Mouse (Mus musculus) midbrain, embryonic 10.5 days (tissue): Measurements from ENCODE around the gene Gm10447. TPM values are rescaled to one million over a fixed set of nuclear protein-coding genes. Genes with fewer than 3 reads are reported as not detected.

Experiments
- DNase-seq: peaks from one replicate; pipeline ENCODE4 v3.0.0-alpha.2; 2017; ENCODE audit warnings: low spot score
- H3K27ac ChIP-seq: fragments of 300-500 bp; sonication (generic); replicated peaks from 2 replicates; pipeline ENCODE4 v1.5.1; 2016; ENCODE audit warnings: mild to moderate bottlenecking
- H3K27me3 ChIP-seq: fragments of 300-500 bp; sonication (generic); 2 replicates; pipeline ENCODE4 v1.6.1; 2016; ENCODE audit warnings: low read depth, mild to moderate bottlenecking; ENCODE audit not compliant: poor library complexity, severe bottlenecking
- H3K36me3 ChIP-seq: fragments of 300-500 bp; sonication (generic); 2 replicates; pipeline ENCODE4 v1.6.1; 2016; ENCODE audit warnings: mild to moderate bottlenecking, moderate library complexity
- H3K4me1 ChIP-seq: fragments of 300-500 bp; sonication (generic); 2 replicates; pipeline ENCODE4 v1.6.1; 2016
- H3K4me3 ChIP-seq: fragments of 300-500 bp; sonication (generic); 2 replicates; pipeline ENCODE4 v1.5.1; 2016; ENCODE audit warnings: mild to moderate bottlenecking, moderate library complexity
- H3K9me3 ChIP-seq: fragments of 300-500 bp; sonication (generic); replicated peaks from 2 replicates; pipeline ENCODE4 v1.6.1; 2016; ENCODE audit warnings: mild to moderate bottlenecking
- WGBS: fragments of 180-500 bp; shearing (Covaris S2); methylation state at CpG from one replicate; pipeline ENCODE4 v1.1.7; 2016; 5-methylcytosine and 5-hydroxymethylcytosine counted together
- polyA plus RNA-seq: library from polyadenylated mRNA; unstranded; fragments of >200 nt; fragmentation: Nextera tagmentation; extraction: Ambion mirVana; gene quantifications from 2 replicates; pipeline ENCODE4 v1.2.1, GENCODE M21; 2016

The Gm10447 gene
- polyA plus RNA-seq, 1 experiment from 2014 or later: not detected

DNA sequence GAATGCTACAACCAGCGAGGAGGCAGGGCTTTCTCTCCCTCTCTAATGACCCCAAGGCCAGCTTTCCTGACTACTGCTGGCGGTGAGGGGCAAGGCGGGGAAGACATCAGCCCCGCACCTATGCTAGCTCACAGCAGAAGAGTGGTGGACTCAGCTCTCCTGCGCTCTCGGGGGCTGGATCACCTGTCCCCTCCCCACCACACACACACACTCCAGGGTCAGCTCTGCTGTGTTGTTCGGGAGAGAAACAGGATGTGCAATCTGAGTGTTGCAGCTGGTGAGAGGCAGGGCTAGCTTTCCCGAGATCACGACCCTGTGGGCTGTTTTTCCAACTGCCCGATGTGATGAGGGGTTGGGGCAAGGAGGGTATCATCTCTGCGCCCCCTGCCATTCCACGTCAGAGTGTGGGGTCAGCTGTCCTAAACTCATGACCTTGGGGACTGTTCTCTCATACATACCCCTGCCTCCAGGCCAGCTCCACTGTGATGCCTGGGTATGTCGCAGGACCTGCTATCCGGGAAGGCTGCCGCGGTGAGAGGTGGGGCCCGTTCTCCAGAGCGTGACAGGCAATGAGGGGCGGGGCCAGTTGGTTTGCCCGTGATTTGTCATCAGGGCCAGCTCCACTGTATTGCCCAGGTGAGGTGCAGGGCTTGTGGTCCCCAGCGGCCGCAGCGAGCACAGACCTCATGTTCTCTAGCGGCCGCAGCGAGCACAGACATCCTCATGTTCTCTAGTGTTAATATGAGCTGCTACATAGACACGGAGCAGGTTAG is 30.1 kb upstream of the Gm10447 start:
- 10% methylated on average over 27 of the region's 27 CpGs for WGBS
- peaks cover 91% of the 10 kb centered on the region for H3K27me3 ChIP-seq
- DNase-seq: no peak

DNA sequence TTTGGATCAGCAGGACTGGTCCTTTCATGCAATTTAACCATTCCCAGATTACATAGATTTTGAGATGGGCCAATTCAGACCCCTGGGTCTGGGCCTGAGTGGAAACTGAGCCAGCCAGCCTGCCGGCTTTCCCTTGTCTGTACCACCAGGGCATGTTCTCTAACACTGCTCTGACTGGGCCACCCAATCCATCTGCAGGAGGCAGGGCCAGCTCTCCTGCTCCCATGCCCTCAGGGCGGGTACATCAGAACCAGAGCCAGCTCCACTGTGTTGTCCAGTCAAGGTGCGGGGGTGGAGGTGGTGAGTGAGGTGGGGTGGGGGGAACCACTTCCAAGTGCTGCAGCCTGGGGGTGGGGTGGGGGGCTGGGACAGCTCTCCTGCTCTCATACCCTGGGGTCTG is 29.4 kb upstream of the Gm10447 start:
- peaks cover 35% of the 10 kb centered on the region for H3K4me1 ChIP-seq
- H3K36me3 ChIP-seq: no peaks in the 10 kb centered on the region
- DNase-seq: no peak
- no peak overlapping the region for H3K27ac ChIP-seq
- 58% methylated on average over 3 of the region's 3 CpGs for WGBS
- H3K27me3 ChIP-seq: peaks cover 96% of the 10 kb centered on the region
- no peaks in the 10 kb centered on the region for H3K9me3 ChIP-seq
- no peak overlapping the region for H3K4me3 ChIP-seq

More for the DNA sequence above, 30.1 kb upstream of the Gm10447 start:
- Histone ChIP-seq H3K4me1 (peaks cover 41% of the 10 kb centered on the region), H3K27ac (no peak overlapping the region; the same call in 1 of the 2 replicates), H3K4me3 (peak overlapping the region; percentile 33), H3K36me3 (no peaks in the 10 kb centered on the region), H3K9me3 (no peaks in the 10 kb centered on the region)

DNA sequence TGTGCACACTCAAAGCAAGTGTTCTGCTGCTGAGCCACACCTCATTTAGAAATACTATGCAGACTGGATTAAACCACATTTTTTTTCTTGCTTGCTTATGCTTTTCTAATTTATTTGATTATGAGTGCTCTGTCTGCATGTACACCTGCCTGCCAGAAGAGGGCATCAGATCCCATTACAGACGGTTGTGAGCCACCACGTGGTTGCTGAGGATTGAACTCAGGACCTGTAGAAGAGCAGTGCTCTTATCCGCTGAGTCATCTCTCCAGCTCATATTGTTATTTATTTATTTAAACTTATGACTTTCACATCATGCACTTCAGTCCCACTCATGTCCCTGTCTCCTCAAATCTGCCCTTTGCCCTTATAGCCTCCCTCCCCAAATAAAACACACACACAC is 28.8 kb upstream of the Gm10447 start:
- Histone ChIP-seq H3K9me3 (0 out of 2 replicates have a peak, but pooled peaks cover 2% of the 10 kb centered on the region), H3K4me1 (peaks cover 29% of the 10 kb centered on the region), H3K27me3 (peaks cover 96% of the 10 kb centered on the region), H3K27ac (no peak overlapping the region), H3K36me3 (no peaks in the 10 kb centered on the region), H3K4me3 (no peak overlapping the region)
- 47% methylated on average over 3 of the region's 3 CpGs for WGBS
- DNase-seq: no peak

DNA sequence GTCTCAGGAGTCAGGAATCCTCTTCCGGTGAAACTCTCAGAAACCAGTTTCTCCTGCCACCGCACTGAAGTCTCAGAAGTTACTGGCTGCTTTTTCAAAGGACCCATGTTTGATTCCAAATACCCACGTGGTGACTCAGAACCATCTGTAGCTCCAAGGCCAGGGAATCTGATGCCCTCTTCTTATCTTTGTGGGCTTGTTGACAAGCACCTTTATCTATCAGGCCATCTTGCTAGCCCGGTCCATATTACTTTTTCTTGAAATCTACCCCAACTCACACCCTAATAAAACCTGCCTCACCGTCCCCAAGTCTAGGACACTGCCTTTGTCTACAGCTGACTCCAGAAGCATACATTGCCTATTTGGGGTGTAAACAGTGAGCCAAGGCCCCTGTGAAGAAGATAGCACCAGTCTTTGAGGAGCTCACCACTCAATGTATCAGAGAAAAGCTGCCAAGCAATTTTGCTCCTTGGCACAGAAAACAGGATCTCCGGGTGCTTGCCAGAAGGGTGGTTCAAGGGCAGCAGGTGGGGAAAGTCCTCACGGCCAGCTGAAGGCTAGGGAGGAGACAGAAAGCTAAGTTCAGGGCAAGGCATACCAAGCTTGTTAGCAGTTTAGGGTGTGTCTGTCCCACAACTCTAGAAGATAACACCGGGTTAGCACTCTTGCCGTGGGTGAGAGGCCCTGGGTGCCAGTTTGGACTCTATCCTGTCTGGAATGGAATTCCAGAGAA is 26.4 kb upstream of the Gm10447 start:
- DNase-seq: no peak
- Histone ChIP-seq H3K4me3 (no peak overlapping the region), H3K27ac (no peak overlapping the region), H3K4me1 (peaks cover 32% of the 10 kb centered on the region), H3K9me3 (peaks cover 12% of the 10 kb centered on the region), H3K36me3 (no peaks in the 10 kb centered on the region), H3K27me3 (peaks cover 96% of the 10 kb centered on the region)
- WGBS: 79% methylated on average over 9 of the region's 9 CpGs

DNA sequence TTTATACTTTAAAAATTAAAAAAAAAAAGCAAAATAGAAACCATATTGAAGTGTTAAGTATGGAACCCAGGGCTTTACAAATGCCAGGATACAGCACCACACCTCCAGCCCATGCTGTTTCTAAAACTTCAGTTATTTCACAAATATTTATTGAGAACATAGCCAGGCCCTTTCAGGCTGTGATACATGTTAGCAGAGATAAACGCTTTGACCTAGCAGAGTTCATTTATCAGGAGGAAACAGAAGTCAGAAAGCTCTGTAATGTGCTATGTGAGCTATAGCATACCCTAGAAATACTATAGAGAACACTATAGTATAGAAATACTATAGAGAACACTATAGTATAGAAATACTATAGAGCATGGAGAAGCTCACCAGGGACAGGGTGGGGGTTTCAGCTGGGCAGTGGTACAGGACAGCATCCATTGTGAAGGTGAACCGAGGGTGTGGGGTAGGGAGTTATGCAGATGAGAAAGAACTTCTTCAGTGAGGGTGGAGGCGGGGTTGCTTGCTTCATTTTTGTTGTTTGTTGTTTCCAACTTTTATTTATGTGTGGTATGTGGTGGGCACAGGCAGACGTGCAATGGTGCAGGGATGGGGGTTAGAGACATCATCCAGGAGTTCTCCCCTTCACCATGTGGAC is 24.3 kb upstream of the Gm10447 start:
- WGBS: 74% methylated on average over 4 of the region's 4 CpGs
- DNase-seq: no peak
- no peak overlapping the region for H3K4me3 ChIP-seq
- H3K36me3 ChIP-seq: no peaks in the 10 kb centered on the region
- peaks cover 96% of the 10 kb centered on the region for H3K27me3 ChIP-seq
- H3K27ac ChIP-seq: no peak overlapping the region
- peaks cover 12% of the 10 kb centered on the region for H3K9me3 ChIP-seq
- H3K4me1 ChIP-seq: peaks cover 24% of the 10 kb centered on the region

DNA sequence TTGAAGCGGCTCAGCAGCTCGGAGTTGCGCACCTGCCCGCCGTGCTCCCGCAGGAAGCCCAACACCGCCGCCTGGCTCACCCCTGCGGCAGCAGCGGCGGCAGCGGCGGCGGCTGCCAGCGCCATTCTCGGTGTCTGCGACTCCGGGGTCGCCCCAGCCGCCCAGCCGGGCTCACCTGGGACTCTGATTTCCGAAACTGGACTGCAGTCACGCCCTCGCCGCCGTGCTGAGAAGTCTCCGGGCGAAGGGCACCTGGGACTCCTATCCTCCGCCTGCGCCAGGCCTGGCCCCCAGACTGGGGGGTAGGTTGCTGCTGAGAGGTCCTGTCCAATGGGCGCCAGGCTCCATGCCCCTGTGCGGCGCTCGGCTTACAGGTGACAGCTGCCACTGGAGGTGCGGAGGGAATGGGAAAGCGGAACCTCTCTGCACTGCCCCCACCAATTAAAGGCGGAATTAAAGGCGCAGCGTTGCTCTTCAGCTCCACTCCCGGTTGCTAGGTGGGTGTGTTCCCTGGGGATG is 22.9 kb upstream of the Gm10447 start, which contains the start of the genes Gm9945 and Sowaha:
Gene Gm9945, plus strand, starts transcription at position 384 of the 519 bp plus-strand sequence.
Gene Sowaha, minus strand, starts transcription at position 492 of the 519 bp plus-strand sequence.
- peak within 1 kb of the TSS; percentile 53 for H3K4me3 ChIP-seq
- H3K4me1 ChIP-seq: peaks cover 35% of the 10 kb centered on the region
- H3K27me3 ChIP-seq: peaks cover 96% of the 10 kb centered on the region
- H3K36me3 ChIP-seq: no peaks in the 10 kb centered on the region
- WGBS: 6% methylated on average over 39 of the region's 40 CpGs
- DNase-seq: no peak
- H3K27ac ChIP-seq: peak within 1 kb of the TSS; percentile 49; the same call in 1 of the 2 replicates
- peaks cover 12% of the 10 kb centered on the region for H3K9me3 ChIP-seq

DNA sequence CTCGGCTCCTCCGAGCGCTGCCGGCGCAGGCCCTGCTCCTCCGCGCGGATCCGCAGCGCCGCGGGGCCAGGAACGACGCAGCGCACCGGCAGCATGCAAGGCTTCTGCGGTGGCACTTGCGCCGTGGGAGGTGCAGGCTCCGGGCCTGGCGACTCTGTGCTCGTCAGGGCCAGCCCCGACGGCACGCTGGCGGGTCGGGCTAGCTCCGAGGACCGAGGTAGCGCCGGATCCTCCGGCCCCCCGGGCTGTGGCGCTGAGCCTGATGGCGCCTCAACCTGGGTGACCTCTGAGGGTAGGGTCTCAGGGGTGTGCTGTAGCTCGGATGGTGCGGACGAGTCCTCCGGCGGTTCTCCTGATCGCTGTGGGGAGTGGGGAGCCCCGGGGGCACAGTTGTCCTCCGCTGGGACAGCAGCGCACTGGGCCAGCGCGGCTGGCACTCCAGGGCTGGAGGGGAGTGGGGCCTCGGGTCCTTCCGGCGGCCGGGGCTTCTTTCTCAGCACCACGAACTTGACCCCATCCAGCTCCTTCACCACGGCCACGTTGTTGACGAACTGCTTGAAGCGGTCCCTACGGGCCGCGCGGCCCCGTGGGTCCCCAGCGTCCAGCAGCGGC is 22.4 kb upstream of the Gm10447 start:
- DNase-seq: peak; percentile 53
- Histone ChIP-seq H3K36me3 (no peaks in the 10 kb centered on the region), H3K4me1 (peaks cover 35% of the 10 kb centered on the region), H3K4me3 (peak overlapping the region; percentile 53), H3K27me3 (peaks cover 97% of the 10 kb centered on the region), H3K27ac (peak overlapping the region; percentile 49; the same call in 1 of the 2 replicates), H3K9me3 (peaks cover 12% of the 10 kb centered on the region)
- WGBS: under 1% methylated on average over 62 of the region's 62 CpGs

DNA sequence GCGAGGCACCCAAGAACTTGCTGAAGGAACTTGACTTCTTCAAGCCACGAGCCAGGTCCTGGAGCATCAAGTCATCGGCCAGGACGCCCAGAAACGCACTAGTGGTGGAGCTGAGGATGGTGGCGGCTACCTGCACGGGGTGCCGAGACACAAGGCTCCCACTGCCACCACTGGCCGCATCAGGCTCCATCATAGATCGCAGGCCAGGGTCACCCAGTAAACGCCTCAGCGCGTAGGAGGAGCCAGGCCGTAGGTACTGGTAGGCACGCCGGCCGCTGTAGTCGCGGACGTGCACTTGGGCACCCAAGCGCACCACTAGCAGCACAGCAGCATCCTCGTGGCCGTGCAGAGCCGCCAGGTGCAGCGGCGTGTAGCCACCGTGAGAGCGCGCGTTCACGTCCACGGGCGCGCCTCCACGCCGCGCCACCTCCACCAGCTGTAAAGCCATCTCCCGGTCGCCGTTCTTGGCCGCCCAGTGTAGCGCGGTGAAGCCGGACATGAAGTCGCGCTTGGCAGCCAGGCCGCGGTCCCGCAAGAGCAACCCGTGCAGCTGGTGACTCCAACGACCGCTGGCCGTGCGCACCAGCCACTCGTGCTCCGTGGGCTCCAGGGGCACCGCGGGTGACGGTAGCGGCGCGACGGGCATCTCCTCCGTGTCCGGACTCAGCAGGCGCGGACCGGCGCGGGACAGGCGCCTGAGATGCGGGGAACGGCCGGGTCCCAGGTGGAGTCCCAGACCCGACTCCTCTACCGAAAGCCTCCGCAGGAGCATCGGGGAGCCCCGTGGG is 21.7 kb upstream of the Gm10447 start:
- H3K27ac ChIP-seq: peak overlapping the region; percentile 49; the same call in 1 of the 2 replicates
- peaks cover 12% of the 10 kb centered on the region for H3K9me3 ChIP-seq
- H3K4me1 ChIP-seq: peaks cover 35% of the 10 kb centered on the region
- 5% methylated on average over 79 of the region's 79 CpGs for WGBS
- H3K27me3 ChIP-seq: peaks cover 97% of the 10 kb centered on the region
- H3K36me3 ChIP-seq: no peaks in the 10 kb centered on the region
- DNase-seq: no peak
- peak overlapping the region; percentile 53 for H3K4me3 ChIP-seq

DNA sequence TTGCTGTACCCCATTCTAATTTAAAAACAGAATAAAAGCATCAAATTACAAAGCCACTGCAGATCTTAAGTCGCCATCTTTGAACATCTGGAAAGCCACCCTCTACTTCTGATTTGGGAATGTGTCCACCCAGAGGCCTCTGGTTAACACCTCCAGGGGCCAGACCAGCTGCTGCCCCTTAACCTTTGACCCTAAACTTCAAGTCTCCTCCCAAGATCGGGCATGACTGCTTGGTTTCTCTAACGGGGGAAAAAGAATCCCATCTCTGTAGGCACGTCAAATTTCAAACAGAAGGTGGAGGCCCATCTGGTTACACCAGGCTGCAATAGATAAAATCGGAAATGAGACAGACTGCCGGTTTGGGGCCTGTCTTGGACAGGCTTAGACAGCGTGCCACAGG is 20.9 kb upstream of the Gm10447 start:
- H3K9me3 ChIP-seq: peaks cover 12% of the 10 kb centered on the region
- no peak overlapping the region for H3K27ac ChIP-seq
- H3K4me1 ChIP-seq: peaks cover 35% of the 10 kb centered on the region
- H3K36me3 ChIP-seq: no peaks in the 10 kb centered on the region
- no peak overlapping the region for H3K4me3 ChIP-seq
- WGBS: 37% methylated on average over 7 of the region's 7 CpGs
- H3K27me3 ChIP-seq: peaks cover 98% of the 10 kb centered on the region
- DNase-seq: no peak

DNA sequence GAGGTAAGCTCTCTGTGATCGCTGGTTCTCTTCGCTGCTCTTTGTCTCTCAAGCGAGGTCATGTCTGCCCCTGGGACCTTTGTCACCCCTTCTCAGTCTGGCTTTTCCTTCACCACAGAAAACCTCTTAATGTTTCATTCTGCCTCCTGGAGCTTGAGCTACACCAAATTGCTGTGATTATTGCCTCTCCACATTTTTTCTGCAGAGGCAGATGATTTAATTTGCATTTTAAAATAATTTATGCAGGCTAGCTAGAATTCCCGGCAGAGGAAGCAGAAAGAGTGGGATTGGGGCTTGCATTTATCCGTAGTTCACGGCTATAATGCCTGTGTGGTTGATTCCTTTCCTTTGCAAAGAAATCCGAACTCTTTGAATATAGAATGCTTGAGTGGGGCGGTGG is 18.7 kb upstream of the Gm10447 start:
- H3K36me3 ChIP-seq: no peaks in the 10 kb centered on the region
- peaks cover 41% of the 10 kb centered on the region for H3K4me1 ChIP-seq
- WGBS: 22% methylated on average over 8 of the region's 8 CpGs
- H3K9me3 ChIP-seq: peaks cover 10% of the 10 kb centered on the region
- H3K27ac ChIP-seq: peak overlapping the region; percentile 46
- peaks cover 100% of the 10 kb centered on the region for H3K27me3 ChIP-seq
- no peak for DNase-seq
- H3K4me3 ChIP-seq: peak overlapping the region; percentile 31

DNA sequence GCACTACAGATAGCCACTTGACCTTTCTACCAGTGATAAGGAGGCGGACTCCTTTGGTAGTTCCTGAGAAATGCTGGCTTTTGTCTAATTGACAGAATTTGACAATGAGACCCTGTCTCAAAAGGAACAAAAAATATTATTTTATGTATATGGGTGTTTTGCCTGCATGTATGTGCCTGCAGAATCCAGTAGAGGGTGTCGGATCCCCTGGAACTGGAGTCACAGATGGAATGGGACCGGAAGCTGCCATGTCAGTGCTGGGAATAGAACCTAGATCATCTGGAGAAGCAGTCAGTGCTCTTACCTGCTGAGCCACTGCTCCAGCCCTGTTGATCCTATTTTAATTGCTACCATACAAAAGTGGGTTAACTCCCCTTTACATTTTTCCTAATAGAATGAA is 15.8 kb upstream of the Gm10447 start:
- Histone ChIP-seq H3K4me3 (no peak overlapping the region), H3K9me3 (no peaks in the 10 kb centered on the region), H3K27me3 (peaks cover 99% of the 10 kb centered on the region), H3K36me3 (no peaks in the 10 kb centered on the region), H3K27ac (no peak overlapping the region), H3K4me1 (peaks cover 30% of the 10 kb centered on the region)
- WGBS: 77% methylated on average over 3 of the region's 3 CpGs
- DNase-seq: no peak
